Mouse (Mus musculus) WW6 (cell line): ENCODE data around the gene Gm17364.
A peak's percentile ranks its signal among the peaks of the same experiment; 100 is the strongest.
"Not testable (repeated sequence)": the region's sequence is repeated elsewhere in the genome, so short reads cannot be mapped to it uniquely, and the experiment has no call there.

Source experiments
- DNase-seq: peaks from one replicate; pipeline ENCODE4 v3.0.0-alpha.2; 2013; ENCODE audit warnings: low read depth, low spot score

Gene Gm17364

DNA sequence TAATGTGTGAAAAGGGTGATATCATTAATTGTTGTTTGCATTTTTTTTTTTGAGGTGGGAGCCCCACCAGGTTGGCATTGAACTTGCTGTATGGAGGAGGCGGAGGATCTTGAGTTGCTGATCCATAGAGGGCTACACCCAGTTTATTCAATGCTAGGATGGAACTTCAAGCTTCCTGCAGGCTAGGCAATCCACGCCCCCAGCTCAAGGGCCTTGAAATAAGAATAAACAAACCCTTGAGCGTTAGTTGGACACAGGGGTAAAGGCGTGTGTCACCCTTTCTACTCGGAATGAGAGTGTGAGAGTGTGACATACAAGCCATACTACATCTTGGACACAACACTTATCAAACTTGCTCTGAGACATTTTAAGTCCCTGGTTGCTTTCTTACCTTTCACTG lies 22.1 kb downstream of the Gm17364 start:
- no peak for DNase-seq

DNA sequence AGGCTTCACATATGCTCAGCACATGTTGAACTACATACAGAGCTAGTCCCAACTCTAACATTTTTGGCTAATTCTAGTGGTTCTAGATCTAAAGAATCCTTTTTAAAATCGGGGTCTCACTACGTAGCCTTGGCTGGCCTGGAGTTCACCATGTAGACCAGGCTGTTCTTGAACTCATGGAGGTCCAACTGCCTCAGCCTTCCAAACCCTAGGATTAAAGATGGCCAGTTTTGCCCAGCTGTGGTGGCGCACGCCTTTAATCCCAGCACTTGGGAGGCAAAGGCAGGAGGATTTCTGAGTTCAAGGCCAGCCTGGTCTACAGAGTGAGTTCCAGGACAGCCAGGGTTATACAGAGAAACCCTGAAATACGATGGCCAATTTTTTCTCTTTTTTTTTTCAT lies 22.5 kb downstream of the Gm17364 start:
- not testable (repeated sequence) for DNase-seq

DNA sequence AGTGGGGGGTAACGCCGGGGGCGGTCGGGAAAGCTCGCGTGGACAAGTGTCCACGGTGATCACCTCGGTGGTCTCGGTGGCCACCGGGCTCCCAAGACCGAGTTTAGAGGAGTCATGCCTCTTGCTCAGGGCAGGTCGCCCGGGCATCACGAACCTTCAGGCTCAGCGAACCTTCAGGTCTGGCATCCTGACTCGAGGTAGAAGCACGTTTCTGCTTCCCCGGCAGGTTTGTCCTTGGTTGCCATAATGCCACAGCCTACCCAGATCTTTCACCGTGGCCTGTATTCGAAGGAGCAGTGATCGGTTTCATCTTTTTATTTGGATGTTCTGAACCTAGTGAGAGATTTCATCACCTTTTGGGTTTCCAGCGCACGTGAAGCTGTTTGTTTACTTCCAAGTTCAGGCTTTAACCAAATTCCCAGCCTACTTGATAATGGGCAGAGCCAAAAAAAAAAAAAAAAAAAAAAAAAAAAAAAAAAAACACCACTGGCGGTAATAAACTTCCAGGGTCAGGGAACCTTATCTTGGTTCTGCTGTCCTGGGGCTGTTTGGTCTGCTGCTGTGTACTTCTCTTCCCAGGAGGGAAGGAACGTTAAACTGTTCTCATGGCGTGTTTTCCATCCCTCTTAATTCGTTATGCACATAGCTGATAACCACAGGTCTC lies 23.3 kb downstream of the Gm17364 start:
- DNase-seq, result no peak

DNA sequence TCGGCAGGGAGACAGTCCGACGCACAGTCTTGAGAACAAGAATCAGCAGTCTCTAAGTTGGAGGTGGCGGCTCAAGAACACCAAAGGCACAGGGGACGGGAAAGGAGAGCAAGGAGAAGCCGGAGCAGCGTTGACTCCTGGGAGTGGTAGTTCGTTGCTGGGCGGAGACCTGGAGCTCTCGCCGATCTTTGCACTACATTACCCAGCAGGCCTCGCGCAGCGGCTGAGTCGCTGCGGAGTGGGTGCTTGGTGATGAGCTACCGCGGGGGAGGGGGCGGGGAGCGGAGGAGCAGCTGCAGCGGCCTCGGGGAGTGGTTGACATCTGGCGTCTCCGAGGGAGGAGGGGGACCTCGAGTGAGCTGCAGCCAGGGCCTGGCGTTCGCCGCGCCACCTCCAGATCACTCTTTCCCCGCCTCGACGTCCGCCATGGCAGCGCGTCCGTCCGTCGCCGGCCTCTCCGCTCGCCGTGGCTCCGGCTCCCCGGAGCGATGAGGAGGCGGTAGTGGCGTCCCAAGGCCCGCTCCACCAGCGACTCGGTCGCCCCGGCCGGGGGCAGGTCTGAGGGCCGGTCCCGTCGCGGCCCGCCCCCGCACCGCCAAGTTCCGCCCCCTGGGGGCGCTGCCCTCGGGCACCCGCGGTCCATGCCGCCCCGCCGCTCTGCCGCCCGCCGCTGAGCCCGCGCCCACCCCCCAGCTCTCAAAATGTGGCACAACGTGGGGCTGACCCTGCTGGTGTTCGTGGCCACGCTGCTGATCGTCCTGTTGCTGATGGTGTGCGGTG lies 24.0 kb downstream of the Gm17364 start, which contains the start of gene Smim13:
Smim13 (plus strand) TSS at position 307 of the 780 bp plus-strand sequence.
- peak; percentile 95 for DNase-seq

DNA sequence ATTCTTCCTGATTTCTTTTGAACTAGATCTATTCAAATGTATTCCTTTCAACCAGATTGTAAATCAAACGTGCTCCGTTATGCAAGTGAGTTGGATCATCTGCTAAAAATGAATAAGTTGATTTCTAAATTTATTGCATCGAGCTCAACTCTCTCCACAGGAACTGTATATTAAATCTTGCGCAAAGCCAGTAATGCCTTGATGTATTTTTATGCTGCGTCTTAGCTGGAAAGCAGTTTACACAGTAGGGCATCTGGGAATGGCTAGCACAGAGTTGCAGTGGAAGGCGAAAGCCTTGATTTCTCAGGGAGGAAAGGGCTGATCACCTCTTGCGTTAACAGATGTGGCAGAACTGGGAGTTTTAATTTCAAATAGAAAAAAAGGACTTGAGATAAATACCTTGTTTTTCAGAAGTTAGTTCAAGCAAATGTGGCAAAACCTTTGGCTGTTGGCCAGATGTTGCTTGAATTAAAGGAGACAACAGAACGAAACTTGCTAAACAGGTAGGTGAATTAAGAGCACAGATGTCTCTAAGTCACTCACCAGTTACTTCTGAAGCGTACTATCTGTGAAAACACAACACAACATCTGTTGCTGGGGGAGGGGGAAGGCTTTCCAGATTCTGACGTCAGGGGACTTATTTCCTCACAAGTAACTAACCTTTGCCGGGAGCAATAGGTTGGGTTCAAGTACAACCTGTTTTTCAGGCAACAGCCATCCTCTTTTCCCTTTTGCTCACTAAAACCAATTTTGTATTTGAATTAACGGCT lies 24.8 kb downstream of the Gm17364 start:
- DNase-seq, result no peak

DNA sequence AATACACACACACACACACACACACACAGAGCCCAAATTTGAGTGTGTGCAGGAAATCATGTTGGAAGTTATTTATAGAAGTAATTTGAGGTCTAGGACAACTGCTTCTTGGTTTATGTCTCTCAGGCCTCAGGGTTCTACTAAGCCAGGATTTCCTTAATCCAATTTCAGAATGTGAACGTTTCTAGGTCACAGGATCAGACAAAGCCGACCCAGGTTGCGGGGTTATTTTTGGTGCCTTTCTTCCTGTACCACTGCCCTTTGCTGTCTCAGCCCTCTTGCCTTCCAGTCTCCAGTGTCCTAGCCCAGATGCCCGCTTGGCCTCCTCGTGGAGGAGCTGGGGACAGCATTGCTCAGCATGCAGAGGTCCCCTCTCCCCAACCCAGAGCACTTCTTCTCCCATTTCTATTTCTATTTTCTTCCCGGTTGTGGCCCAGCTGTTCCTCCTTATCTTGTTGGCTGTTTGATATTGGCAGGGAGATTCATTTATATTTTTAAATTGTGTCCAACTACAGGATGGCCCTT lies 29.4 kb downstream of the Gm17364 start:
- no peak for DNase-seq

DNA sequence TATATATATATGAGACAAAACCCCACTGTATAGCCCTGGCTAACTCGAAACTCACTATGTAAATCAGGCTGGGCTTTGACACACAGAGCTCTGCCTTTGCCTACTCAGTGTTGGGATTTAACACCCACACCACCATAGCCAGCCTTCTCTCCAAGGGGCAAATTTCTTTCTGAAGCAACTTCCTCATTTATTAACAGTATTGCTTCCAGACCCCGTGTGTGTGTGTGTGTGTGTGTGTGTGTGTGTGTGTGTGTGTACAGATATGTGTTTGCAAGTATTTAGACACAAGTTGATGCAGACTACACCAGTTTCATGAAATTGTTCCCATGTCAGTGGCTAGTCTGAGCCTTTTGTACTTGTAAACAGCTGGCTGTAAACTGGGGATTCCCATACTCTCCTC lies 32.2 kb downstream of the Gm17364 start:
- no peak for DNase-seq

DNA sequence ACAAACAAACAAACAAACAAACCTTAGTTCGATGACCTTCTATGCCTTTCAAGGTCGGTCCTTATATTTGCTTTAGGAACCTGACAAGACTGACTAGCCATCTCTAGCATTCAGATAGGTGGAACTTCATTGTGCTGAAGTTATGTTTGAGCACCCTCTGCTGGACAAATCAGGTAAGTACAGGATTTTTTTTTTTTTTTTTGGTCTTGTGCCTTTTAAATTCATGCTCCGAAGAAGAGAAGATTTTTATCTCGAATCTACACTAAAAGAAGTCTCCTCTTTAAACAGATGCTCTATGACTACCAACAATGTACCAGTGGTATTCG lies 35.0 kb downstream of the Gm17364 start:
- no peak for DNase-seq

DNA sequence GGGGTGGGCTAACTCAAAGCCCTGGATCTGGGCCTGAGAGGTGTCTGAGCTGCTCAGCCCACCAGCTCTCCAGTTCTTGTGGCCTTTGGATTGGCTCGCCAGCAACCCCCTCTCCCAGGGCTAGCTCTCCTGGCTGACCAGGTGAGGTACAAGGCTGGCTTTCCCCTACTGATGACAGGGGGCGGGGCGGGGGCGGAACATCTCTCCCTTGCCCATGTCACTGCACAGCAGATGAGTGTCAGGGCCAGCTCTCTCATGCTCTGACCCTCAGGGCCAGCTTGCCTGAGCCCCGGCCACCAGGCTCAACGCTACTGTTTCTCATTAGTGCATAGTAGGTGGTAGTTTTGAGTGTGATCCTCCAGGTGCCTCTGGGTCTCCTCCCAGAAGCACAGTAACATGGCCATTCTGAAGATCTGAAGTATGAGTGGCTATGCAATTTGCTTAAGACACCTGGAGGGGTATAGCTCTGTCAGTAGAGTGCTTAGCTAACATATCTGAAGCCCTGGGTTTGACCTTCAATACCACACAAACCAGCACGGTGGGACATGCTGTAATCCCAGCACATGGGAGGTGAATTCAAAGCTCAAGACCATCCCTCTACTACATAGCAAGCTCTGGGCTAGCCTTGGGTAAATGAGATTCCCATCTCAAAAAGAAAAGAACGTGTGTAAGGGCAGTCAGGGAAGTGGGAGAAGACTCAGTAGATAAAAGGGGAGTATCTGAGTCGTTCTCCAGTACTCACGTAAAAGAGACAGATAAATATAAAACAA lies 35.6 kb downstream of the Gm17364 start:
- no peak for DNase-seq

DNA sequence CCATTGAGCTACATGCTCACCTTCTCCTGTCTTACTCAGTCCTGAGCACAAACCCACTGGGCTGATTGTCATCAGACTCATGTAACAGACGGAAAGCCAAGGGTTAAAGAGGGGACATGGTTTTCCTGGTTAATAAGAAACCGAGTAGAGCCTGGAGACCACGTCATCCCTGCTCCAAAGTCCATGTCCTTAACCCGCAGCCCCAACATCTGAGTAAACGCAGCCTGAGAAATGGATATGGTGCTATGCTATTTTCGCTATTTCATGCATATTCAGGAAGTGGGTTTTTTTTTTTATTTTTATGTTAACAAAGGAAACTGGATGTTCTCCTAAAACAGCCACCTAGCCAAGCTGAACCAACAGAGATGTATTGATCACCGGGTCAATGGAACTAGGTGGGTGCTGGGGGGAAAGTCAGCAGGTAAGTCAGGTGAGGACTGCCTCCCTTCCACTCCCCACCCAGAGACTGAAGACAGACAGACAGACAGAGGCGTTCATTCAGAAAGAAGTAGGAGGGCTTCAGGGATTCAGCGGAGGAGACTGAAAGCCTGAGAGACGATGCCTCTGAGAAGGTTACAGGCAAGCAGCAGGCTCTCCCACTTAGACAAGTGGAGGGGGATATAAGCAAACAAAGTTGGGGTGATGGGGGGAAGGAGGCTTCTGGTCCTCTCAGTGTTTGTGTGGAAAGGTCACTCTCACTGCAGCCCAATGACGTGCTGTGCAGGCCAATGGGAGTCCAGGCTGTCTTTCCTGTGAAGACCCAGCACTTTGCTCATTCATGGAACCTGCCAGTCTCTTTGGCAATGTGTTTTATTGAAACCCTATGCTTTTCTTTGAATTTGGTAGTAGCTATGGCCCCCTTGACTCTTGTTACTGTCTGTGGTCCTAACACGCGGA lies 37.7 kb downstream of the Gm17364 start:
- DNase-seq, result no peak

DNA sequence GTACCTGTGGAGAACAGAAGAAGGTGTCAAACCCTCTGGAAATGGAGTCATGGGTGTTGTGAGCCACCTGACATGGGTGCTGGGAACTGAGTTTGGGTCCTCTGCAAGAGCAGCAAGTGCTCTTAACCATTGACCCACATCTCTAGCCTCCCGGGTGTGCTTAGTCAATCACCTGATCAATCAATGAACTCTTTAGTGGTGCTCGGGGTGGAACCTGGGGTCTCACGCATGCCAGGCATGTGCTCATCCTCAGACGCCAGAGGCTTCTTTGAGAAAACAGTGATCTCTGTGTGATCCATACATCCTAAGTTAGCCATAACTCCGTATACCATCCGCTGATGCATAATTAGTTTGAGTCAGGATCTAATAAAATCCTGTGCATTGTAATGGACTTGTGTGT lies 38.6 kb downstream of the Gm17364 start:
- no peak for DNase-seq

DNA sequence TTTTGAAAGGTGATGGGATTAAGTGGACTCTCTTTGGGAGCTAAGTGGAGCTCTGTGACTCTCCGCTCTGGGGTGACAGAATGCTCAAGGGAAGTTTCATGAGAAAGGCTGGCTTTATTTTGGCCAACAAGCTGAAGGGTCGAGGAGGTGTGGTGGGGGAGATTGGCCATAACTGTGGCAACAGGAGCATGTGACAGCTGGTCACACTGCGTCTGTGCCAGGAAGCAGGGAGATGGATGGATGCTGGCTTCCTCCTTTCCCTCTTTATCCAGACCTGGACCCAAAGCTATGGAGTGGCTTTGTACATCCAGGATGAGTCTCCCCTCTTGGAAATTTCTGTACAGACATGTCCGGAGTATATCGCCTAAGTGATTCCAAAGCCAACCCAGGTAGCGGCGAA lies 40.5 kb downstream of the Gm17364 start:
- DNase-seq, result no peak

DNA sequence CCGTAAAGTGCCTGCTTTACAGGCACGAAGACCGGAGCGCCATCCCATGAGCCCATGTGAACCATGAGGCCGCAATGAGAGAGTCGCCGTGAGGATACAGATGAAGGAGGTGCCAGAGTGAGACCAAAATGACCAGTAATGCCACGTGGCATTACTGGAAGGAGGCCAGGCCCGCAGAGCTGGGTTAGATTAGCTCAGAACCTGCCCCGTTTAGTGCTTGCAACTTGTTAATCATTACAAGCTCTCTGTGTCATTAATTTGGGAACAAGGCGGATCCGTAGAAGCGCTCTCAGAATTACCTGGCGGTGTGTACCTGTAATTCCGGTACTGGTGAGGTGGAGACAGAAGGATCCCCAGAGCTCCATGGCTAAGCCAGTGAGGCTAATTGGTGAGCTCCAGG lies 41.6 kb downstream of the Gm17364 start:
- DNase-seq, result no peak

DNA sequence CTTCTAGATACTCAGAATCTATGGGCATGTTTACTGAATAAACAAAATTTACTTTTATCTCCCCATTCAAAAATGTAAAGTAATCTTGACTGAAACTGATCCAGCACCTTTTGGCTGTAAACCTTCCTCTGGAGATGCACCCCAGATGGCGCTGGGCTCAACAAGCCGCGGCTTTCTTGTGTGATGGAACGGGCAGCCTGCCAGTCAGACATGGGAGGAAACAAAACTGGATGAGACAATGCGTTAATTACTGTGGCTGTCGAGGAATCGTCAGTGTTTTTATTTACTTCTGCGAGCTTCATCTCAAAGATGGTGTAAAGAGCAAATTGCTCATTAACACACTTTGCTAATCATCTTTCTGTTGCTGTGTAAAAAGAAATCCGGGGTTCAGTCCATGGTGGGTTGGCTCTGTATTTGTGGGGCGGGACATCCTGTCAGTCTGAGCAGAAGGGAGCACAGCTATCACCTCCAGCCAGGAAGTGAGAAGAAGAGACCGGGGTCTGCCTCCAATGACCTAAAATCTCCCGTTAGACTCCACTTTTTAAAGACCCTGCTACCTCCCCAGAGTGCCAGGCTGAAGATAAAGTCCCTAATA lies 42.3 kb downstream of the Gm17364 start:
- DNase-seq, result no peak

DNA sequence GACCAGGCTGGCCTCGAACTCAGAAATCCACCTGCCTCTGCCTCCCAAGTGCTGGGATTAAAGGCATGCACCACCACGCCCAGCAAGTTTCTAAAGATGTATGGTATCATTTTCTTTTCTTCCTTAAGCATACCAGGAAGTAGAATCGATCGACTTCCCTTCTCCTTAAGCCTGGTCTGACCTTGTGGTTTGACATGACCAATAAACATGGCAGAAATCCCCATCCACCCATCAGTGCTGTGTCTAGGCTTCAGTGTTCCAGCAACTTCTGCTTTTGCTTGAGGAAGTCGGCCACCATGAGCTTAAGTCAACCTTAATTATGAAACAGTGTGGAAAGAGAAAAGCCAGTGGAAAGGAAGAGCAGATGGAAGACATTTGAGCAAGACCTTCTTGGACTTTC lies 43.5 kb downstream of the Gm17364 start:
- no peak for DNase-seq

DNA sequence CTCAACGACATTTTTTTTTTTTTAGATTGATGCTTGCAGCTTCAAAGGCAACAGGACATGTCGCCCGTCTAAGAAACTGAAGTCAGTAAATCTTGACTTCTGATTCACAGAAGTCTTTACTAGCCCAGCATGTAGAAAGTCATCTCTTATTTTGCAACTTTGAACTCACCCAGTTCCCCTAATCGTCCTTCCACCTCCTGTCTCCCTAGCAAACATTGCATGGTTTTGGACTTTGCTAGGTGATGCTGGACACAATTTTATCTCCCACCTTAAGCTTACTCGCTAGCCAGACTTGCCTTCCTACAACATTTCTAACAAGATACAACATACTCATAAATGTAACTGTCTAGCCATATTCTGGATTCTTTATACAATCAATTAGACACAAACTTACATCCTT lies 45.7 kb downstream of the Gm17364 start:
- no peak for DNase-seq

DNA sequence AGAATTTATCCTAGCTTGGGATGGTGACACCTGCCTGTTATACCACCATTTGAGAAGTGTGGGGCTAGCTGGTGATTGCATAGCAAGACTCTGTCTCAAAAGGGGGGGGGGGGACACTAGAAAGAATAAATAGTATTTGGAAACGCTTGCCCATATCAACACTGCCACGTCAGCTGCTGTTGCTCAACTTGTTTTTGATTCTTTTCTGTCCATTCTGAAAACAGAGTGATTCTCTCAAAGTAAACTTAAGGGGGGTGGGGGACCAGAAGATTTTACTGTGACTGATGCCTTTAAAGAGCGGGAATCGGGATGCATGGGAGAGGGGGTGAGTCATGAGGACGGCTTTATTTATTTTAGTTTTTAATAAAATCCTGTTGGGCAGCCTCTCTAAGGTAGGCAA lies 47.3 kb downstream of the Gm17364 start:
- no peak for DNase-seq
